Mouse (Mus musculus): ENCODE measurements around the gene Plod2.

DNA sequence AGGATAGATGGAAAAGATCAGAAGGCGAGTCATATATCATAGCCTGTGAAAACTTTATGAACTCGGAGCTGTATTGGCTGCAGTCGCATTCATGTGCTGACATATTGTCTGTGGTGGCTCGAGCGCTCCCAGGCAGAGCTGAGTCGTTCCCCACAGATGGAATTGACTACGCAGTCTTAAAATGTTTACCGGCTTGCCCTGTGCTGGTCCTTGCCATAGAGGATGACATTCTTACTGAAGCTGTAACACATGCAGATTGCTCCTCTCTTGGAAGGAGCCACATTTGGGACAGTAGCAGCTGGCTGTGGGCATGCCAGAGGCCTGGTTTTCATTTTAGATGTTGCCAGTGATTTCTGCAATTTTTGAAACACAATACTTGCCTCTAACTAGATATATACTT is 4.4 kb downstream of the Plod2 start:
- TF ChIP-seq CTCF (IDR thresholded peaks at IDR 0.05; ENCODE audit: control insufficient read depth, insufficient read depth, insufficient read length) = no peak
- no peak for TF ChIP-seq USF1 (IDR thresholded peaks at IDR 0.05; ENCODE audit: low read depth)
- no peak for TF ChIP-seq MAX (IDR thresholded peaks at IDR 0.05)
- no peak for TF ChIP-seq MYOG (IDR thresholded peaks at IDR 0.05; ENCODE audit: control insufficient read depth, extremely low read depth, insufficient read length)
- no peak for TF ChIP-seq MYOD1 (IDR thresholded peaks at IDR 0.05; ENCODE audit: control insufficient read depth, insufficient read length, low read depth)

Data from C2C12 (cell line).